Mouse (Mus musculus): ENCODE data around the gene Nos1ap. TPM values are rescaled to one million over a fixed set of nuclear protein-coding genes. Genes with fewer than 3 reads are reported as not detected.

The Nos1ap gene
- polyA plus RNA-seq, 1 experiment from 2014 or later, result 11.1 TPM

GRCm38 (mm10) chr1:170410402-170411191 lies 179.1 kb downstream of the Nos1ap start:
- Histone ChIP-seq H3K4me3 (replicated peaks) (no peak overlapping the region), H3K9ac (no peak overlapping the region), H3K27me3 (replicated peaks) (no peaks in the 10 kb centered on the region), H3K9me3 (no peaks in the 10 kb centered on the region), H3K36me3 (no peaks in the 10 kb centered on the region), H3K4me1 (replicated peaks) (no peaks in the 10 kb centered on the region), H3K27ac (no peak overlapping the region), H3K4me2 (replicated peaks) (no peak overlapping the region)
- 83% methylated on average over 8 of the region's 8 CpGs for WGBS
- no peak for ATAC-seq

GRCm38 (mm10) chr1:170409091-170409490 lies 180.6 kb downstream of the Nos1ap start:
- H3K4me3 ChIP-seq (replicated peaks), result no peak overlapping the region
- WGBS, result 34% methylated on average over 4 of the region's 4 CpGs
- no peaks in the 10 kb centered on the region for H3K27me3 ChIP-seq (replicated peaks)
- H3K27ac ChIP-seq, result no peak overlapping the region
- no peak overlapping the region for H3K9ac ChIP-seq
- H3K4me2 ChIP-seq (replicated peaks), result no peak overlapping the region
- H3K9me3 ChIP-seq, result no peaks in the 10 kb centered on the region
- H3K4me1 ChIP-seq (replicated peaks), result no peaks in the 10 kb centered on the region
- no peak for ATAC-seq
- H3K36me3 ChIP-seq, result no peaks in the 10 kb centered on the region

- Histone ChIP-seq H3K27ac (no peak overlapping the region), H3K36me3 (no peaks in the 10 kb centered on the region), H3K9me3 (no peaks in the 10 kb centered on the region), H3K9ac (no peak overlapping the region), H3K4me3 (replicated peaks) (no peak overlapping the region), H3K4me2 (replicated peaks) (no peak overlapping the region), H3K27me3 (replicated peaks) (no peaks in the 10 kb centered on the region), H3K4me1 (replicated peaks) (no peaks in the 10 kb centered on the region)
- 83% methylated on average over 8 of the region's 8 CpGs for WGBS
- ATAC-seq, result no peak
Measured at GRCm38 (mm10) chr1:170406921-170407320, 182.7 kb downstream of the Nos1ap start.

- H3K9ac ChIP-seq, result no peak overlapping the region
- WGBS, result 83% methylated on average over 2 of the region's 2 CpGs
- H3K27ac ChIP-seq, result no peak overlapping the region
- no peaks in the 10 kb centered on the region for H3K36me3 ChIP-seq
- no peaks in the 10 kb centered on the region for H3K4me1 ChIP-seq (replicated peaks)
- no peaks in the 10 kb centered on the region for H3K9me3 ChIP-seq
- no peak overlapping the region for H3K4me3 ChIP-seq (replicated peaks)
- no peaks in the 10 kb centered on the region for H3K27me3 ChIP-seq (replicated peaks)
- no peak for ATAC-seq
- no peak overlapping the region for H3K4me2 ChIP-seq (replicated peaks)
Measured at GRCm38 (mm10) chr1:170405152-170405551, 184.5 kb downstream of the Nos1ap start.

GRCm38 (mm10) chr1:170402682-170403081 lies 187.0 kb downstream of the Nos1ap start:
- H3K9ac ChIP-seq, result no peak overlapping the region
- H3K27ac ChIP-seq, result no peak overlapping the region
- no peaks in the 10 kb centered on the region for H3K36me3 ChIP-seq
- no peaks in the 10 kb centered on the region for H3K4me1 ChIP-seq (replicated peaks)
- H3K4me3 ChIP-seq (replicated peaks), result no peak overlapping the region
- no peaks in the 10 kb centered on the region for H3K27me3 ChIP-seq (replicated peaks)
- no peak overlapping the region for H3K4me2 ChIP-seq (replicated peaks)
- ATAC-seq, result no peak
- WGBS, result 41% methylated on average over 4 of the region's 4 CpGs
- H3K9me3 ChIP-seq, result no peaks in the 10 kb centered on the region

- no peak for ATAC-seq
- WGBS, result 95% methylated on average over 4 of the region's 4 CpGs
- no peak overlapping the region for H3K4me3 ChIP-seq (replicated peaks)
Measured at GRCm38 (mm10) chr1:170398866-170399265, 190.8 kb downstream of the Nos1ap start.

GRCm38 (mm10) chr1:170395101-170395500 lies 194.6 kb downstream of the Nos1ap start:
- WGBS, result 91% methylated on average over 2 of the region's 2 CpGs
- H3K4me2 ChIP-seq (replicated peaks), result no peak overlapping the region
- no peak for ATAC-seq
- no peak overlapping the region for H3K27ac ChIP-seq
- H3K4me3 ChIP-seq (replicated peaks), result no peak overlapping the region
- no peaks in the 10 kb centered on the region for H3K36me3 ChIP-seq
- H3K9me3 ChIP-seq, result no peaks in the 10 kb centered on the region
- H3K27me3 ChIP-seq (replicated peaks), result no peaks in the 10 kb centered on the region
- H3K9ac ChIP-seq, result no peak overlapping the region
- peaks cover 10% of the 10 kb centered on the region; the same call in 1 of the 2 replicates for H3K4me1 ChIP-seq (replicated peaks)

More at GRCm38 (mm10) chr1:170398866-170399265, 190.8 kb downstream of the Nos1ap start:
- Histone ChIP-seq H3K9me3 (no peaks in the 10 kb centered on the region), H3K9ac (no peak overlapping the region), H3K27ac (no peak overlapping the region), H3K4me1 (replicated peaks) (no peaks in the 10 kb centered on the region), H3K27me3 (replicated peaks) (no peaks in the 10 kb centered on the region), H3K4me2 (replicated peaks) (no peak overlapping the region), H3K36me3 (no peaks in the 10 kb centered on the region)

GRCm38 (mm10) chr1:170394641-170395040 lies 195.0 kb downstream of the Nos1ap start:
- no peak overlapping the region for H3K27ac ChIP-seq
- H3K9ac ChIP-seq, result no peak overlapping the region
- peaks cover 10% of the 10 kb centered on the region; the same call in 1 of the 2 replicates for H3K4me1 ChIP-seq (replicated peaks)
- H3K9me3 ChIP-seq, result no peaks in the 10 kb centered on the region
- H3K36me3 ChIP-seq, result no peaks in the 10 kb centered on the region
- H3K27me3 ChIP-seq (replicated peaks), result no peaks in the 10 kb centered on the region
- no peak overlapping the region for H3K4me3 ChIP-seq (replicated peaks)
- H3K4me2 ChIP-seq (replicated peaks), result no peak overlapping the region
- ATAC-seq, result no peak
- WGBS, result 70% methylated on average over 1 of the region's 1 CpGs

- H3K27ac ChIP-seq, result no peak overlapping the region
- H3K4me1 ChIP-seq (replicated peaks), result peaks cover 10% of the 10 kb centered on the region; the same call in 1 of the 2 replicates
- no peak overlapping the region for H3K4me3 ChIP-seq (replicated peaks)
- ATAC-seq, result peak; percentile 89
- no peak overlapping the region; the same call in 1 of the 2 replicates for H3K4me2 ChIP-seq (replicated peaks)
- no peaks in the 10 kb centered on the region for H3K27me3 ChIP-seq (replicated peaks)
- H3K9ac ChIP-seq, result no peak overlapping the region
- WGBS, result 50% methylated on average over 14 of the region's 14 CpGs
- no peaks in the 10 kb centered on the region for H3K9me3 ChIP-seq
- no peaks in the 10 kb centered on the region for H3K36me3 ChIP-seq
Measured at GRCm38 (mm10) chr1:170392771-170393728, 196.6 kb downstream of the Nos1ap start.

GRCm38 (mm10) chr1:170387180-170387912 lies 202.3 kb downstream of the Nos1ap start:
- Histone ChIP-seq H3K4me3 (replicated peaks) (no peak overlapping the region), H3K9ac (no peak overlapping the region), H3K36me3 (no peaks in the 10 kb centered on the region), H3K27ac (no peak overlapping the region), H3K27me3 (replicated peaks) (no peaks in the 10 kb centered on the region), H3K4me1 (replicated peaks) (no peaks in the 10 kb centered on the region), H3K9me3 (no peaks in the 10 kb centered on the region), H3K4me2 (replicated peaks) (no peak overlapping the region)
- 62% methylated on average over 12 of the region's 12 CpGs for WGBS
- ATAC-seq, result no peak

GRCm38 (mm10) chr1:170385416-170385815 lies 204.2 kb downstream of the Nos1ap start:
- Histone ChIP-seq H3K4me1 (replicated peaks) (no peaks in the 10 kb centered on the region), H3K9ac (no peak overlapping the region), H3K27ac (no peak overlapping the region), H3K36me3 (no peaks in the 10 kb centered on the region), H3K9me3 (no peaks in the 10 kb centered on the region), H3K27me3 (replicated peaks) (no peaks in the 10 kb centered on the region), H3K4me3 (replicated peaks) (no peak overlapping the region), H3K4me2 (replicated peaks) (no peak overlapping the region)
- no peak for ATAC-seq
- 88% methylated on average over 10 of the region's 10 CpGs for WGBS

GRCm38 (mm10) chr1:170383530-170383929 lies 206.1 kb downstream of the Nos1ap start:
- Histone ChIP-seq H3K9ac (no peak overlapping the region), H3K27ac (no peak overlapping the region), H3K36me3 (no peaks in the 10 kb centered on the region), H3K9me3 (no peaks in the 10 kb centered on the region), H3K4me1 (replicated peaks) (no peaks in the 10 kb centered on the region), H3K27me3 (replicated peaks) (no peaks in the 10 kb centered on the region), H3K4me2 (replicated peaks) (no peak overlapping the region), H3K4me3 (replicated peaks) (no peak overlapping the region)
- WGBS, result 89% methylated on average over 7 of the region's 7 CpGs
- no peak for ATAC-seq
